Mouse (Mus musculus): ENCODE measurements around the gene Ankrd60. TPM values are rescaled to one million over a fixed set of nuclear protein-coding genes. Genes with fewer than 3 reads are reported as not detected.
A peak's percentile ranks its signal among the peaks of the same experiment; 100 is the strongest.

Ankrd60 gene
- polyA plus RNA-seq, 1 experiment from 2014 or later = not detected

DNA sequence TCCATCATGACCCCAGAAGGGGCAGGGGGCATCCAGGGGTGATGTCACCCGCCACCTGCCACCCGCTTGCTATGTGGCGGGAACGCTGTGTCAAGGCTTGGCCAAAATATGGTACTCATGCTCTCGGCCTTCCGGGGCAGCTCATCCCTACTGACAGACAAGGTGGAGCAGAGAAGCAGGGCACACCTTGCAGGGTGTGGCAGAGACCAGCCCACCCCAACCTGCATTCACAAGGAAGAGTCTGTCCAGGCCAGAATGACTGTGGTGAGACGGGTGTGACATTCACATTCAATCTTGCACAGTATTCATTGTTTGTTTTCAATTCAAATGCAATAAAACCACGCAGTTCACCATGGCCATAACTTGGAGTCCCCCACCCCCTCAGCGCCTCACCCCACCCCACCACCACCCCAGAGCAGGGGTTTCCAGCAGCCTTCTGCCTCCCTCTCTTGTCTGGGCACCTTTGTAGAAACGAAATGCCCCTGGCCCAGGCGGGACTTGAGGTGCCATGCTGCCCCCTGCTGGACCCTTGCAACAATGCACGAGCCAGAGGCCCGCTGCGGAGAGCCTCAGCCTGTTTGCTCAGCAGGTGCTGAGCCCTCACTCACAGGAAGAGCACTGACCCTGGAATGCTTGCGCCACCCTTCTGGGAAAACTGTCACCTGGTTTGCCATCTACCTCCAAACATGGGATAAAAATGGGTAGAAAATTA lies 32.0 kb downstream of the Ankrd60 start:
- H3K4me2 ChIP-seq = no peak overlapping the region
- H3K27me3 ChIP-seq (replicated peaks) = peaks cover 29% of the 10 kb centered on the region
- H3K9ac ChIP-seq = no peak overlapping the region
- no peaks in the 10 kb centered on the region for H3K36me3 ChIP-seq
- 0 out of 2 replicates have a peak, but pooled peaks have one; percentile 23 for ATAC-seq (ENCODE audit: insufficient number of reproducible peaks, low FRiP score)
- no peaks in the 10 kb centered on the region for H3K4me1 ChIP-seq (replicated peaks)
- H3K4me3 ChIP-seq = no peak overlapping the region
- H3K9me3 ChIP-seq (replicated peaks) = no peaks in the 10 kb centered on the region
- H3K27ac ChIP-seq (ENCODE audit: poor library complexity, severe bottlenecking) = no peak overlapping the region
- 41% methylated on average over 15 of the region's 15 CpGs for WGBS

DNA sequence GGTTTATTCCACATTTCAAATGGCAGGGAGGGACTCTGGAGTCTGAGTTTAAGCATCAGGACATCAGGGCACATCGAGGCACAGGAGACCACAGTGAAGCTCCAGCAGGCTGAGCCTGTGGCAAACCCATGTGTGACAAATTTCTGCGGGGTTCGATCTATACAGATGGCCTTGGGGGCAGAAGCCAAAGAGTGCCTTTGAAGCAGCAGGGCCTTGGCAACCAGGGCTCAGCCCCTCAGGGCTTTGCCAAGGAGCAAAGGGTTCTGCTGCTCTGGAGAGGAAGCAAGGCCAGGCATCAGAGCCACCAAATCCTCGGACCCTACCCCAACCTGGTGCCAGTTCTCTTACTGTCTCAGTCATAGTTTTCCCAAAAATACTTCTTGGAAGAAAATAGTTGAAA lies 35.4 kb downstream of the Ankrd60 start:
- 82% methylated on average over 4 of the region's 4 CpGs for WGBS
- no peak overlapping the region for H3K9ac ChIP-seq
- no peak overlapping the region for H3K27ac ChIP-seq (ENCODE audit: poor library complexity, severe bottlenecking)
- no peak overlapping the region for H3K4me3 ChIP-seq
- peaks cover 12% of the 10 kb centered on the region for H3K4me1 ChIP-seq (replicated peaks)
- no peak overlapping the region for H3K4me2 ChIP-seq
- H3K9me3 ChIP-seq (replicated peaks) = no peaks in the 10 kb centered on the region
- no peak for ATAC-seq (ENCODE audit: insufficient number of reproducible peaks, low FRiP score)
- no peaks in the 10 kb centered on the region for H3K36me3 ChIP-seq
- peaks cover 26% of the 10 kb centered on the region for H3K27me3 ChIP-seq (replicated peaks)

DNA sequence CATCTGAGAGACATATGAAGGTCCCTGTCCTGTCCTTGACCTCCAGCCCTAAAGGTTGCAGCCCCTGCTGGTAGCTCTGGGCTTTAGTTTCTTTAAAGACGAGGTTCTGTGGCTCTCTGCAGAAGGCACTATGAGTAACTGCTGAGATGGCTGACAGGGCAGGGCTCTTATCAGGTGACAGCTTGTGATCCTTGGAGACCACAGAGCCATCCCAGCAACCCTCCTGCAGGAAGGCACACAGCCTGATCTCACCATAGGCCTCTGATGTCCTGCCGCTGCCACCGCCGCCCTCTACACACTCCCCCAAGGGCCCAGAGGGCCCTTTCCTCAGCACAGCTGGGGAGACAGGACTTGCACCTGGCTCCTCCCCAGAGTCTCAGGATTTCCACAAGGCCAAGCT lies 36.4 kb downstream of the Ankrd60 start:
- Histone ChIP-seq H3K9ac (no peak overlapping the region), H3K4me3 (no peak overlapping the region), H3K9me3 (replicated peaks) (no peaks in the 10 kb centered on the region), H3K4me2 (no peak overlapping the region), H3K4me1 (replicated peaks) (peaks cover 12% of the 10 kb centered on the region), H3K27ac (ENCODE audit: poor library complexity, severe bottlenecking) (no peak overlapping the region), H3K36me3 (no peaks in the 10 kb centered on the region), H3K27me3 (replicated peaks) (peaks cover 22% of the 10 kb centered on the region)
- 11% methylated on average over 4 of the region's 4 CpGs for WGBS
- no peak for ATAC-seq (ENCODE audit: insufficient number of reproducible peaks, low FRiP score)

DNA sequence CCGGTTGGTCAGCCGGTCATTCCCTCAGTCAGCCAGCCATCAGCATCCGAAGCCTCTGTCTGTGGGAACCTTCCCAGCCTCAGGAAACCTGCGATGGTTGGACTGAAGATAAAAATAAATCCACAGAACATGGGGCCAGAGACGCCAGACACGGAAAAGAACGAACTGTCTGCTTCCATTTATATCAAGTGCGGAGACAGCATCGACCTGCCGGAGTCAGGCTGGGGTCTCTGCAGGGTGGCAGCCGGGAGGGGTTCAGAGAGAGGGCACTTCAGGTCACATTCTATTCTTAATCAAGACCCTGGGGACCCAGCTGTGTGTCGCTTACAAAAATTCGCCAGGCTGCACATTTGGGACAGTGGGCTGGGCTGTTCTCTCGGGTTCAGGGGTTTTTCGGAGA lies 38.4 kb downstream of the Ankrd60 start:
- ATAC-seq (ENCODE audit: insufficient number of reproducible peaks, low FRiP score) = no peak
- Histone ChIP-seq H3K27me3 (replicated peaks) (peaks cover 17% of the 10 kb centered on the region), H3K27ac (ENCODE audit: poor library complexity, severe bottlenecking) (no peak overlapping the region), H3K4me2 (peak overlapping the region; percentile 24; the same call in 1 of the 2 replicates), H3K4me3 (no peak overlapping the region), H3K9me3 (replicated peaks) (no peaks in the 10 kb centered on the region), H3K36me3 (no peaks in the 10 kb centered on the region), H3K9ac (no peak overlapping the region), H3K4me1 (replicated peaks) (peaks cover 12% of the 10 kb centered on the region)
- WGBS = 29% methylated on average over 15 of the region's 15 CpGs

DNA sequence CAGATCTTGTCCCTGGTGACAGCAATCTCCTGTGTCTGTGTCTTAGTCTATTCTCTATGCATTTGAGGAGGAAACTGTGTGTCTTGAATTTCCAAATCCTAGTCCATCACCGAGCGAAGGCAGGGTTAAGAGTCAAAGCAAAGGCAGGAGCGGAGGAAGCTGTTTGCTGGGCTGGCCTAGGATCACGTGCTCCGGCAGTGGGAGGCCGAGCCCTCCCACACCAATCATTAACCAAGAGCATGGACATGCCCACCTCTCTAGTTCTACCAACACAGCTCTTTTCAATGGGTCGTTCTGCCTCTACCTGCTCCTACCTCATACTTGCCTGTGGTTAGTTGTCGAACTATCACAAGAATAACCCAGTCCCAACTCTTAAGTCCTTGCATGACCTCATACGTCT lies 42.3 kb downstream of the Ankrd60 start:
- Histone ChIP-seq H3K27me3 (replicated peaks) (peaks cover 13% of the 10 kb centered on the region; the same call in 1 of the 2 replicates), H3K4me1 (replicated peaks) (peaks cover 12% of the 10 kb centered on the region), H3K27ac (ENCODE audit: poor library complexity, severe bottlenecking) (no peak overlapping the region), H3K4me3 (no peak overlapping the region), H3K9me3 (replicated peaks) (no peaks in the 10 kb centered on the region), H3K36me3 (no peaks in the 10 kb centered on the region), H3K9ac (no peak overlapping the region), H3K4me2 (no peak overlapping the region)
- ATAC-seq (ENCODE audit: insufficient number of reproducible peaks, low FRiP score) = no peak
- 91% methylated on average over 9 of the region's 9 CpGs for WGBS

DNA sequence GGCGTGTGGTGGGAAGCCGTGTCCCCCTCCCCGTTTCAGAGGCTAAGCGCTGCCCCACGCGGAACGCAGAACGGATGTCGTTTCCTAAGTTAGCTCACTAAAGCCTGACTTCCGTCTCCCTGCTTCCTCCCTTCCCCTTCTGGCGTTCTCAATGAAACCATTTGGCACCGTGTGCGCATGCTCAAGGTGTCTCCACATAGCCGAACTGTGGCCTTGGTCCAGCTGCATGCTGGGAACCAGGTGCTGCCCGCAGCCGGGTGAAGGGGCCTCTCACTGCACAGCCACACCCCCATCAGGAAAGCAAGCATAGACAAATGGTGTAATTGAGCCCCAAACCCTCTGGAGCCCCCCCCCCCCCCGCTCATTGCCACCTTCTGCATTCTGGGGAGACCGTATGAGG lies 42.8 kb downstream of the Ankrd60 start:
- Histone ChIP-seq H3K4me2 (no peak overlapping the region), H3K9me3 (replicated peaks) (no peaks in the 10 kb centered on the region), H3K4me1 (replicated peaks) (peaks cover 11% of the 10 kb centered on the region), H3K27ac (ENCODE audit: poor library complexity, severe bottlenecking) (no peak overlapping the region), H3K27me3 (replicated peaks) (peaks cover 11% of the 10 kb centered on the region; the same call in 1 of the 2 replicates), H3K4me3 (no peak overlapping the region), H3K36me3 (no peaks in the 10 kb centered on the region), H3K9ac (no peak overlapping the region)
- ATAC-seq (ENCODE audit: insufficient number of reproducible peaks, low FRiP score) = no peak
- WGBS = 82% methylated on average over 18 of the region's 18 CpGs

DNA sequence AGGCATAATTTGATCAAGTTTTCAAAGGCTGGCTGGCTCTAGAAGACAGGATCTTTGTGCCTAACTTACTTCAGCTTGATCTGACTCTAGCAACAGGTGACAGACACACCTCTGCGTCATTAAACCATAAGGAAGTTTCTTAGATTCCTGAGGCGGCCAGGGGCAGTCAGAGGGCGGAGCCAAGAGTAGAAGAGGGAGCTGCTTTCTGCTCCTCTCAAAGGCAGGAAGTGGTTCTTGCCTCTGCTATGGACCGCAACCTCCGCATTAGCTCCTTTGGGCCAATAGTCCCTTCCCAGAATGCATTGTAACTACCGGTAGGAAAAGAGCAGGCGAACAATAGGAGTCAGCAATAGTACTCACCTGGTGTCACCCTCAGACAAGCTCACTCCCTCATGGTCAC lies 43.6 kb downstream of the Ankrd60 start:
- peaks cover 3% of the 10 kb centered on the region for H3K4me1 ChIP-seq (replicated peaks)
- no peaks in the 10 kb centered on the region for H3K36me3 ChIP-seq
- H3K27me3 ChIP-seq (replicated peaks) = peaks cover 15% of the 10 kb centered on the region; the same call in 1 of the 2 replicates
- no peak for ATAC-seq (ENCODE audit: insufficient number of reproducible peaks, low FRiP score)
- H3K4me3 ChIP-seq = no peak overlapping the region
- no peak overlapping the region for H3K9ac ChIP-seq
- whole genome bisulfite sequencing = 69% methylated on average over 7 of the region's 7 CpGs
- H3K27ac ChIP-seq (ENCODE audit: poor library complexity, severe bottlenecking) = no peak overlapping the region
- no peaks in the 10 kb centered on the region for H3K9me3 ChIP-seq (replicated peaks)
- H3K4me2 ChIP-seq = no peak overlapping the region

DNA sequence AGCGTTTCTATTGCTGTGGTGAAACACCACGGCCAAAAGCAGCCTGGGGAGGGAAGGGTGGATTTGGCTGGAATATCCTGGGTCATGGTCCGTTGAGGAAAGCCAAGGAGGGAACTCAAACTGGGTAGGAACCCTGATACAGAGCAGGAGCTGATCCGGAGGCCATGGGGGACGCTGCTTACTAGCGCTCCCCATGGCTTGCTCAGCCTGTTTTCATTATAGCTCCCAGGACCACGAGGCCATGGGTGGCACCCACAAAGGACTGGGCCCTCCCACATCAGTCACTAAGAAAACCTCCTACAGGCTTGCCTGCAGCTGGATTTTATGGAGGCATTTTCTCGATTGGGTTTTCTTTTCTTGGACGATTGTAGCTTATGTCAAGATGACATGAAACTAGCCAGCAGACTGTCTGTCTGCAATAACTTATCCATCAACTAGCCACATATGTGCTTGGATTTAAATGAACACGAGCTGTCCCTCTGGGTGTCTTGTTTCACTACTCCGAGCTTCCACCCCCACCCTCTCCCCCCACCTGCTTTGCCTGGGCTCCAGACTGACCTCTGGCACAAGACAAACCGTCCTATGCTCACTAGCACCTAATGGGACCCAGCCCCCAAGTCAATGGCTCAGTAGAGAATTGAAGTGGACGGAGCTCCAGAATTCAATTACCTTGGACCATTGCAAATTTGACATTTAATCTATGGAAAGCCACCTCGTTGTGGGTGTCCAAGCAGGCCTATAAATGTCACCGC lies 45.3 kb downstream of the Ankrd60 start:
- H3K9ac ChIP-seq = no peak overlapping the region
- H3K27me3 ChIP-seq (replicated peaks) = peaks cover 16% of the 10 kb centered on the region; the same call in 1 of the 2 replicates
- no peaks in the 10 kb centered on the region for H3K36me3 ChIP-seq
- no peak overlapping the region for H3K4me2 ChIP-seq
- no peak overlapping the region for H3K27ac ChIP-seq (ENCODE audit: poor library complexity, severe bottlenecking)
- ATAC-seq (ENCODE audit: insufficient number of reproducible peaks, low FRiP score) = no peak
- no peaks in the 10 kb centered on the region for H3K9me3 ChIP-seq (replicated peaks)
- H3K4me1 ChIP-seq (replicated peaks) = no peaks in the 10 kb centered on the region
- WGBS = 65% methylated on average over 15 of the region's 15 CpGs
- H3K4me3 ChIP-seq = no peak overlapping the region

DNA sequence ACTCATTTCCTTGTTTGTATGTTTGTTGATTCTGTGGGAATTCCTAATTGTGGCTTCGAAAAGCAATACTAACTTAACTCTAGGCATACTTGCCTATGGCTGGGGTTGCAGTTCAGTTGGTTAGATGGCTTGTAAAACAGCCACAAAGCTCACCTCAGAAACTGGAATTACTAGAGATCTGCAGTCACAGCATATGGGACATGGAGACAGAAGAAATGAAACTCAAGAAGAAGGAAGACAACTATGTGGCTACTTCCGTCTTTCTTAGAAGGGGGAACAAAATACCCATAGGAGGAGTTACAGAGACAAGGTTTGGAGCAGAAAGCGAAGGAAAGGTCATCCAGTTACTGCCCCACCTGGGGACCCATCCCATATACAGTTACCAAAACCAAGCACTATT lies 49.7 kb downstream of the Ankrd60 start:
- WGBS = 75% methylated on average over 3 of the region's 3 CpGs
- ATAC-seq (ENCODE audit: insufficient number of reproducible peaks, low FRiP score) = no peak

DNA sequence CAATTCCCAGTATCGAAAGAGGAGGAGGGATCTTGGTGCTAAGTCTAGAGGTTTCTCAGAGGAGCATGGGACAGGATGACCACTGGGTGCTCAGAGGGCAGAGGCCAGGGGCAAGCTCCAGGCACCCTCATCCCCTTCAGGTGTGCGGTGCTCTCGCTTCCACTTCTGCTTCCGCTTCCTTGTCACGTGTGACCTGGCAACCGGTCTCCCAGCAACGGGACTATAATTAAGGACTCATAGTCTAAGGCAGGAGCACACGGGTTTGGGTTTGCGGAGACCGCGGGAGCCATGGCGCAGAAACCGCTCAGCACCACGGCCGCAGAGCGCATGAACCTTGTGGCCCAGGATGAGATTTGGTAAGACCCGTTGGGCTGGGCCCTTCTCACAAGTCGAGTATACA lies 55.8 kb downstream of the Ankrd60 start, which contains the start of gene 1700021F07Rik:
TSS of gene 1700021F07Rik (plus strand) at position 211 of the 400 bp plus-strand sequence.
- ATAC-seq (ENCODE audit: insufficient number of reproducible peaks, low FRiP score) = no peak
- Histone ChIP-seq H3K4me2 (no peak within 1 kb of the TSS), H3K4me3 (no peak within 1 kb of the TSS), H3K27me3 (replicated peaks) (peaks cover 6% of the 10 kb centered on the region; the same call in 1 of the 2 replicates), H3K4me1 (replicated peaks) (no peaks in the 10 kb centered on the region), H3K9ac (no peak within 1 kb of the TSS), H3K27ac (ENCODE audit: poor library complexity, severe bottlenecking) (no peak within 1 kb of the TSS), H3K9me3 (replicated peaks) (no peaks in the 10 kb centered on the region), H3K36me3 (no peaks in the 10 kb centered on the region)
- 87% methylated on average over 18 of the region's 18 CpGs for WGBS

More for the DNA sequence above, 49.7 kb downstream of the Ankrd60 start:
- Histone ChIP-seq H3K36me3 (no peaks in the 10 kb centered on the region), H3K4me3 (no peak overlapping the region), H3K9me3 (replicated peaks) (no peaks in the 10 kb centered on the region), H3K9ac (no peak overlapping the region), H3K27ac (ENCODE audit: poor library complexity, severe bottlenecking) (no peak overlapping the region), H3K4me1 (replicated peaks) (no peaks in the 10 kb centered on the region), H3K4me2 (no peak overlapping the region), H3K27me3 (replicated peaks) (peaks cover 22% of the 10 kb centered on the region; the same call in 1 of the 2 replicates)
